Mouse (Mus musculus): ENCODE measurements at regions not wholly inside any gene's neighbourhood (a gene's known extent, or its start where the extent isn't known, plus 50 kb on each side); places are given as distances from the start of the nearest gene placed in this dataset.

- no peak overlapping the region for H3K4me3 ChIP-seq (ENCODE audit: low read depth, low read length)
- no peak overlapping the region for H3K4me2 ChIP-seq (ENCODE audit: low read depth, low read length)
- ATAC-seq (ENCODE audit: low read depth), result no peak
- 63% methylated on average over 4 of the region's 4 CpGs for WGBS
- H3K27me3 ChIP-seq (ENCODE audit: control insufficient read depth, insufficient read depth, low read length), result no peaks in the 10 kb centered on the region
- H3K36me3 ChIP-seq (ENCODE audit: control insufficient read depth, insufficient read depth, low read length), result no peaks in the 10 kb centered on the region
- no peak overlapping the region for H3K27ac ChIP-seq (ENCODE audit: low read depth, low read length)
- no peaks in the 10 kb centered on the region for H3K4me1 ChIP-seq (ENCODE audit: control insufficient read depth, insufficient read depth, low read length)
- no peaks in the 10 kb centered on the region for H3K9me3 ChIP-seq (ENCODE audit: control insufficient read depth, low read length)
- no peak overlapping the region for H3K9ac ChIP-seq (replicated peaks; ENCODE audit: low read depth, low read length)
These were observed 588.6 kb downstream of the Rnf144a start for GRCm38 (mm10) chr12:25826451-25826850.

GRCm38 (mm10) chr12:25816248-25816647, 598.8 kb downstream of the Rnf144a start:
- Histone ChIP-seq H3K36me3 (ENCODE audit: control insufficient read depth, insufficient read depth, low read length) (no peaks in the 10 kb centered on the region), H3K9ac (replicated peaks; ENCODE audit: low read depth, low read length) (no peak overlapping the region), H3K27ac (ENCODE audit: low read depth, low read length) (no peak overlapping the region), H3K4me1 (ENCODE audit: control insufficient read depth, insufficient read depth, low read length) (no peaks in the 10 kb centered on the region), H3K4me2 (ENCODE audit: low read depth, low read length) (no peak overlapping the region), H3K9me3 (ENCODE audit: control insufficient read depth, low read length) (no peaks in the 10 kb centered on the region), H3K4me3 (ENCODE audit: low read depth, low read length) (no peak overlapping the region), H3K27me3 (ENCODE audit: control insufficient read depth, insufficient read depth, low read length) (no peaks in the 10 kb centered on the region)
- no peak for ATAC-seq (ENCODE audit: low read depth)
- 93% methylated on average over 2 of the region's 2 CpGs for WGBS

GRCm38 (mm10) chr12:25795092-25795491, 620.0 kb downstream of the Rnf144a start:
- Histone ChIP-seq H3K4me3 (ENCODE audit: low read depth, low read length) (no peak overlapping the region), H3K9ac (replicated peaks; ENCODE audit: low read depth, low read length) (no peak overlapping the region), H3K9me3 (ENCODE audit: control insufficient read depth, low read length) (no peaks in the 10 kb centered on the region), H3K4me1 (ENCODE audit: control insufficient read depth, insufficient read depth, low read length) (no peaks in the 10 kb centered on the region), H3K4me2 (ENCODE audit: low read depth, low read length) (no peak overlapping the region), H3K27ac (ENCODE audit: low read depth, low read length) (no peak overlapping the region), H3K36me3 (ENCODE audit: control insufficient read depth, insufficient read depth, low read length) (no peaks in the 10 kb centered on the region), H3K27me3 (ENCODE audit: control insufficient read depth, insufficient read depth, low read length) (no peaks in the 10 kb centered on the region)
- ATAC-seq (ENCODE audit: low read depth), result no peak
- WGBS, result 80% methylated on average over 2 of the region's 2 CpGs

- no peaks in the 10 kb centered on the region for H3K27me3 ChIP-seq (ENCODE audit: control insufficient read depth, insufficient read depth, low read length)
- H3K36me3 ChIP-seq (ENCODE audit: control insufficient read depth, insufficient read depth, low read length), result no peaks in the 10 kb centered on the region
- H3K4me1 ChIP-seq (ENCODE audit: control insufficient read depth, insufficient read depth, low read length), result no peaks in the 10 kb centered on the region
- H3K4me2 ChIP-seq (ENCODE audit: low read depth, low read length), result no peak overlapping the region
- ATAC-seq (ENCODE audit: low read depth), result no peak
- WGBS, result 57% methylated on average over 2 of the region's 2 CpGs
- no peak overlapping the region for H3K27ac ChIP-seq (ENCODE audit: low read depth, low read length)
- no peak overlapping the region for H3K9ac ChIP-seq (replicated peaks; ENCODE audit: low read depth, low read length)
- H3K4me3 ChIP-seq (ENCODE audit: low read depth, low read length), result no peak overlapping the region
- H3K9me3 ChIP-seq (ENCODE audit: control insufficient read depth, low read length), result no peaks in the 10 kb centered on the region
These were observed 620.5 kb downstream of the Rnf144a start for GRCm38 (mm10) chr12:25794571-25794970.

- Histone ChIP-seq H3K27me3 (ENCODE audit: control insufficient read depth, insufficient read depth, low read length) (no peaks in the 10 kb centered on the region), H3K9ac (replicated peaks; ENCODE audit: low read depth, low read length) (no peak overlapping the region), H3K27ac (ENCODE audit: low read depth, low read length) (no peak overlapping the region), H3K4me1 (ENCODE audit: control insufficient read depth, insufficient read depth, low read length) (no peaks in the 10 kb centered on the region), H3K4me3 (ENCODE audit: low read depth, low read length) (no peak overlapping the region), H3K9me3 (ENCODE audit: control insufficient read depth, low read length) (no peaks in the 10 kb centered on the region), H3K4me2 (ENCODE audit: low read depth, low read length) (no peak overlapping the region), H3K36me3 (ENCODE audit: control insufficient read depth, insufficient read depth, low read length) (no peaks in the 10 kb centered on the region)
- 92% methylated on average over 2 of the region's 2 CpGs for WGBS
- ATAC-seq (ENCODE audit: low read depth), result no peak
These were observed 622.4 kb downstream of the Rnf144a start for GRCm38 (mm10) chr12:25792571-25793075.

- Histone ChIP-seq H3K4me2 (ENCODE audit: low read depth, low read length) (no peak overlapping the region), H3K27ac (ENCODE audit: low read depth, low read length) (no peak overlapping the region), H3K4me1 (ENCODE audit: control insufficient read depth, insufficient read depth, low read length) (no peaks in the 10 kb centered on the region), H3K36me3 (ENCODE audit: control insufficient read depth, insufficient read depth, low read length) (no peaks in the 10 kb centered on the region), H3K4me3 (ENCODE audit: low read depth, low read length) (no peak overlapping the region), H3K9ac (replicated peaks; ENCODE audit: low read depth, low read length) (no peak overlapping the region), H3K27me3 (ENCODE audit: control insufficient read depth, insufficient read depth, low read length) (no peaks in the 10 kb centered on the region), H3K9me3 (ENCODE audit: control insufficient read depth, low read length) (no peaks in the 10 kb centered on the region)
- WGBS, result 92% methylated on average over 4 of the region's 4 CpGs
- no peak for ATAC-seq (ENCODE audit: low read depth)
These were observed 624.1 kb downstream of the Rnf144a start for GRCm38 (mm10) chr12:25790956-25791355.

GRCm38 (mm10) chr12:25785646-25786606, 629.1 kb downstream of the Rnf144a start:
- WGBS, result 82% methylated on average over 18 of the region's 18 CpGs
- no peaks in the 10 kb centered on the region for H3K36me3 ChIP-seq (ENCODE audit: control insufficient read depth, insufficient read depth, low read length)
- H3K4me2 ChIP-seq (ENCODE audit: low read depth, low read length), result no peak overlapping the region
- H3K27me3 ChIP-seq (ENCODE audit: control insufficient read depth, insufficient read depth, low read length), result no peaks in the 10 kb centered on the region
- H3K4me3 ChIP-seq (ENCODE audit: low read depth, low read length), result no peak overlapping the region
- no peak overlapping the region for H3K9ac ChIP-seq (replicated peaks; ENCODE audit: low read depth, low read length)
- no peak for ATAC-seq (ENCODE audit: low read depth)
- no peak overlapping the region for H3K27ac ChIP-seq (ENCODE audit: low read depth, low read length)
- no peaks in the 10 kb centered on the region for H3K9me3 ChIP-seq (ENCODE audit: control insufficient read depth, low read length)
- no peaks in the 10 kb centered on the region for H3K4me1 ChIP-seq (ENCODE audit: control insufficient read depth, insufficient read depth, low read length)

GRCm38 (mm10) chr12:25784401-25784800, 630.7 kb downstream of the Rnf144a start:
- no peak overlapping the region for H3K27ac ChIP-seq (ENCODE audit: low read depth, low read length)
- H3K4me1 ChIP-seq (ENCODE audit: control insufficient read depth, insufficient read depth, low read length), result no peaks in the 10 kb centered on the region
- no peaks in the 10 kb centered on the region for H3K27me3 ChIP-seq (ENCODE audit: control insufficient read depth, insufficient read depth, low read length)
- no peak overlapping the region for H3K4me3 ChIP-seq (ENCODE audit: low read depth, low read length)
- ATAC-seq (ENCODE audit: low read depth), result no peak
- WGBS, result 89% methylated on average over 3 of the region's 3 CpGs
- no peaks in the 10 kb centered on the region for H3K36me3 ChIP-seq (ENCODE audit: control insufficient read depth, insufficient read depth, low read length)
- H3K9me3 ChIP-seq (ENCODE audit: control insufficient read depth, low read length), result no peaks in the 10 kb centered on the region
- H3K4me2 ChIP-seq (ENCODE audit: low read depth, low read length), result no peak overlapping the region
- no peak overlapping the region for H3K9ac ChIP-seq (replicated peaks; ENCODE audit: low read depth, low read length)

GRCm38 (mm10) chr12:25782972-25783717, 631.9 kb downstream of the Rnf144a start:
- H3K4me1 ChIP-seq (ENCODE audit: control insufficient read depth, insufficient read depth, low read length), result no peaks in the 10 kb centered on the region
- ATAC-seq (ENCODE audit: low read depth), result no peak
- H3K36me3 ChIP-seq (ENCODE audit: control insufficient read depth, insufficient read depth, low read length), result no peaks in the 10 kb centered on the region
- no peak overlapping the region for H3K4me2 ChIP-seq (ENCODE audit: low read depth, low read length)
- no peak overlapping the region for H3K27ac ChIP-seq (ENCODE audit: low read depth, low read length)
- no peaks in the 10 kb centered on the region for H3K27me3 ChIP-seq (ENCODE audit: control insufficient read depth, insufficient read depth, low read length)
- H3K9me3 ChIP-seq (ENCODE audit: control insufficient read depth, low read length), result no peaks in the 10 kb centered on the region
- WGBS, result 49% methylated on average over 10 of the region's 10 CpGs
- H3K4me3 ChIP-seq (ENCODE audit: low read depth, low read length), result no peak overlapping the region
- H3K9ac ChIP-seq (replicated peaks; ENCODE audit: low read depth, low read length), result no peak overlapping the region
